Mouse (Mus musculus) T-helper 2 cell (primary cell): ENCODE data around the gene Gm17657.
"Not testable (repeated sequence)": the region's sequence is repeated elsewhere in the genome, so short reads cannot be mapped to it uniquely, and the experiment has no call there.

ENCODE experiments used
- in situ Hi-C: fragments of 300-600 bp; cut with MboI, MseI; formaldehyde crosslinking; loops from one replicate; pipeline ENCODE4 v1.15.1; 2025; ENCODE audit warnings: high pct_unique_total_duplicates

Gm17657 gene

DNA sequence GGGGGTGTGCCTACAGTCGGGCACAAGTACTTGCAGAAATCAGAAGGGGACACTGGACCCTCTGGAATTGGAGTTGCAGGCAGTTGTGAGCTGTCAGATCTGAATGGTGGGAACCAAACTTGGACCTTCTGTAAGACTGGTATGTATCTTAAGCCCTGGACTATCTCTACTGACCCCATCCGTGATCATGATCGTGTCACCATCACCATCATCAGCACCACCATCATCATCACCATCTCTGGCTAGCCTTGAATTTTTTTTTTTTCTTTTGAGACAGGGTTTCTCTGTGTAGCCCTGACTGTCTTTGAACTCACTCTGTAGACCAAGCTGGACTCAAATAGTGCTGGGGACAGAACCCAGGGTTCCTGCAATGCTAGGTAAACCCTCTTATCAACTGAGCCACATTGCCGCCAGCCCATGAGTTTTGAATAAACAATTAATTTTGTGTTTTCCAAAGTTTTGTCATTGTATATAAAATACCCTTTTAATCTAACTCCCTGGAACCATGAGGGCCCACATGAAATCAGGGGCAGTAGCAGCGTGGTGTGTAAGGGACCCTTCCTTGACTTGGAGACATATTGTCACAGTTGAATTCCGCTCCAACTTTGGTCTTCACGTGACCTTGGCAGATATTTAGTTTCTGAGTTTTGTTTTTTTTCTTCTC, 47.3 kb downstream of the Gm17657 start:
- in situ Hi-C loops: no loop called here

DNA sequence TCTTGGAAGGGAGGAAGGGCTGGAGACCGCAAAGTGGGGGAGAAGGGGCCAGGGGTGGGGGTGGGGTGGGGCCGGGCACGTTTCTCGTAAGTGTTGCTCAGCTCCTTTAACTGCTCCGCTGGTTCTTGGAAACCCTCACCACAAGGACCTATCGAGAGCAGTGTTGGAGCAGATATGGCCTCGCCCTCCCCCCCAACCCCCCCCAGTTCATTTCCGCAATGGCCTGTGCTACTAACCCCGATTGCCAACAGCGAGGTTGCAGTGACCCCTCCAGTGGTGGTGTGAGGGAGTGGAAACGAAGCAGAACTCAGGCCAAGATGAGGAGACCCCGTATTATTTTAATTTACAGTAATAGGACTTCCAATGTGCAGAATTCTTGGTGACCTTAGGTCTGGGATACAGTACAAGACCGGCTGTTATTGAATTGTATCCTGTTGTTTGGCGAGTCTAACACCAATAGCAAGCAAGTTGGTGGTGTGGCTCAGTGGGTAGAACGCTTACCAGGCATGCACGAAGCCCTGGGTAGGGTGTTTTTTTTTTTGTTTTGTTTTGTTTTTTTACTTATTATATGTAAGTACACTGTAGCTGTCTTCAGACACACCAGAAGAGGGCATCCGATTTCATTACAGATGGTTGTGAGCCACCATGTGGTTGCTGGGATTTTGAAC, 48.5 kb downstream of the Gm17657 start:
- in situ Hi-C loops: no loop called here

DNA sequence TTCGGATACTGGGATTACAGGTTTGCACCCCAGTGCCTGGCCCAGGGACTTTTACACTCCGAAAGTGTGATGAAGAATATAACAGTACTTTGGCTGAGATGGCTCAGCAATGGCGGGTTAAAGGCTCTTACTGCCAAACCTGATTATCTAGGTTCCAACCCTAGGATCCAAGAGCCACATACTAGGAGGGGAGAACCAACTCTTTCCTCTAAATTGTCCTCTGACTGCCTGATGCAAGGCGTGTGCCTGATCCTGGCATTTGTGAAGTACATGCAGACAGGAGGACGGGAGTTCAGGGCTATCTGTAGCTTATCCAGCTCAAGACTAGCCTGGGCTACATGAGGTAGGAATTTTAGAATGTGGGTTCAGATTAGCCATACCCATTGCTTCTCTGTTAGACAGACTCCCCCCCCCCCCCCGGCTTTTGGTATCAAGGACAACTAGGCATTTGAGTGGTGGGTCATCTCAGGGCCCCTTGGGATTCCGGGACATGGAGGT, 49.1 kb downstream of the Gm17657 start:
- in situ Hi-C loops: no loop called here

DNA sequence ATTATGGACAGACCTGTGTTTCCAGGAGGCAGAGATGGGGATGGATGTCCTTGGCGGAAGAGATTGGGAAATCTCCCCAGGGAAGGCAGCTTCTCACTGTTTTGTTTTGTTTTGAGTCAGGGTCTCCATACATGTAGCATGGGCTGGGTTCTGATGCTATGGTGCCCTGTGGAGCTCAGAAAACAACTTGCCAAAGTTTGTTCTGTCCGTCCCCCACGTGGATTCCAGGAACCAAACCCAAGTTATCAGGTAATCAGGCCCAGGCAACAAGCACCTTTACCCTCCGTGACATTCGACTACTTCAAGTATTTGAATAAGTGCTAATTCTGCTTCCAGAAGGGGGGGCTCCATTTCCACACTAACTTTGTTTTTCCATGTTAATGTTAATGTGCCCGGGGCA, 49.9 kb downstream of the Gm17657 start:
- in situ Hi-C loops: no loop called here

DNA sequence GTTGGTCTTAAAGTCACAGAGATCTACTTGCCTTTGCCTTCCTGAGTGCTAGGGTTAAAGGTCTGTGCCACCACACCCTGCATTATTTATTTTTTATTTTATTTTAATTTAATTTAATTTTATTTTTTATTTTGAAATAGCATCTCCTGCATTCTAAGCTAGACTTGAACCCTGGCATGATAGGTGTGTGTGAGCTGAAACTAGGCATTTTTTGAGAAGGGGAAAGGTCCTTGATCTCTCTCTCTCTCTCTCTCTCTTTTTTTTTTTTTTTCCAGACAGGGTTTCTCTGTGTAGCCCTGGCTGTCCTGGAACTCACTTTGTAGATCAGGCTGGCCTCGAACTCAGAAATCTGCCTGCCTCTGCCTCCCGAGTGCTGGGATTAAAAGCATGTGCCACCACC, 50.5 kb downstream of the Gm17657 start:
- in situ Hi-C loops: not testable (repeated sequence)

DNA sequence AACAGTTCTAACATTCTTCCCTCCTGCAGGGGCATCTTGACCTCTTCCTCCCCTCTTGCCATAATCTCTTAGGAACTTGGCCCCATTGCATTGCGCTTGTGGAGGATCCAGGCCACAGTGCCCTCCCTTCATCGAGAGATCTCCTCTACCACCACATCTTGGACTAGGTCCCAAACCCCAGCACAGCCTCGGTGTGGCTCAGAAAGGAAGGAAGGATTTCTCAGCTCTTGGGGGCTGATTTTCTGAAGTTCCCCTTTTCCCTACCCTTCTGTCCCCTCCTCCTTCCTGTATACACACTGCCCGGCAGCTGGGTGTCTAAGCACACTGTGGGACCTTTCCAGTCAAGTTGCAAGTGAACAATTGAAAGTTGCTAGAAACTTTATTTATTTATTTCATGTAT, 51.4 kb downstream of the Gm17657 start:
- in situ Hi-C loops: no loop called here

DNA sequence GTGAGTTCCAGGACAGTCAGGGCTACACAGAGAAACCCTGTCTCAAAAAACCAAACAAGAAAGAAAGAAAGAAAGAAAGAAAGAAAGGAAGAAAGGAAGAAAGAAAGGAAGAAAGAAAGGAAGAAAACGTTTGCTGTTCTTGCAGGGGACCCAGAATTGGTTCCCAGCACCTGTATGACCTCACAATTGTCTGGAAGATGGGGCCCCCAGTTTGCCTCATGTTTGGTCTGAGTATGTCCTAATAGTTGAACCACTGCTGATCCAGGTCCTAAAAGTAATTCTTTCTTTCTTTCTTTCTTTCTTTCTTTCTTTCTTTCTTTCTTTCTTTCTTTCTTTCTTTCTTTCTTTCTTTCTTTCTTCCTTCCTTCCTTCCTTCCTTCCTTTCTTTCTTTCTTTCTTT, 52.0 kb downstream of the Gm17657 start:
- in situ Hi-C loops: not testable (repeated sequence)

DNA sequence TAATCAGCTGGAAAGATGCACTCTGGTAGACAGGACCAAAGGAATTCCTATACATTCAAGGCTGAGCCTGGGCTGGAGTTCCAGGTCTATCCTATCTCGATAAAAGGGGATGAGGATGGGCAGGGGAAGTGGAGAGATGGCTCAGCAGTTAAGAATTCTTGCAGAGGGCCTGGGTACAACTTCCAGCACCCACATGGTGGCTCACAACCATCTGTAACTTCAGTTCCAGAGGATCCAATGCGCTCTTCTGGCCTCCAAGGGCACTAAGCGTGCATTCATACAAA, 52.4 kb downstream of the Gm17657 start:
- in situ Hi-C loops: no loop called here

DNA sequence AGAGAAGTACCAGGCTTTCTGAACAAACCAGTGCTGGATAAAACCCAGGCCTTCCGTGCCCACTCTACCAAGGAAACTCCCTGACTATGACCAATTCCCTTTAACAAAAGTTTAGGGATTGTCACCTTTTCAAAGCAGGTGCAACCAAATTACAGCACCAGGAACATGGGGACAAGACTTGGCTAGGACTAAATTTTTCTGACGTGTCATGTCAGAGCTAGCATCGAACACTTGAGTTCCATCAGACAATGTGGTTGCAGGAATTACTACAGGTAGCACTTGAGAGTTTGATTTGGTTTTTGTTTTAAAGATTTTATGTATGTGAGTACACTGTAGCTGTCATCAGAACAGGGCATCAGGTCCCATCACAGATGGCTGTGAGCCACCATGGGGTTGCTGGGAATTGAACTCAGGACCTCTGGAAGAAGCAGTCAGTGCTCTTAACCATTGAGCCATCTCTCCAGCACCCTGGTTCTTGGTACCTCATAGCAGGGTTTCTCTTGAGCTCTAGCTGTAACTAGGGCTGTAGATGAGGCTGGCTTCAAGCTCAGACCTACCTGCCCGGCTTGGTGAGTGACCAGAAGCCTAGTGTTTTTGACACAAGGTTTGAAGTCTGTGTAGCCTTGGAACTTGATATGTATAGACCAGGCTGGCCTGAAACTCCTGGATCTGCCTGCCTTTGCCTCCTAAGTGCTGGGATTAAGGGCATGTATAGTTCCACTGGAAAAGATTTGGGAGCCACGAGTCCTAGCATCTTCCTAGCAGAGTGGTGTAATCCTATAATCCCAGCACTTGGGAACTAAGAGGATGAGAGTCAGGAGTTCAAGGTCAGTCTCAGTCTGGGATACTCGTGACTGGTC, 53.0 kb downstream of the Gm17657 start:
- in situ Hi-C loops: no loop called here

DNA sequence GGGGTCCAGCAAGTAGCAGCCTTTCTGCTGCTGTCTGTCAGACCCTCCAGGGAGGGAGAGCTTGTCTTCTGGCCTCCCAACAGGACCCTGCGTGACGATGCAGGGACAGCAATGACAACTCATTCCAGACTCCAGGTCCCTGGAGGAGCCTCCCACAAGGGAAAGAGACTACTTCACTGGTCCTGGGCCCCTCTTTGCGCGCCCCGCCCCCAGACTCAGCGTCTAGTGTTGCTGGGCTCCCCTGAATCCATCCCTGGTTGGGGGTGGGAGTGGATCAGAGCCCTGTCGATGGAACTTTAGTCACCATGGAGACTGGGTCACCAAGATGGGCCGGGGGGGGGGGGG, 54.7 kb downstream of the Gm17657 start:
- in situ Hi-C loops: loop anchor here (5.0 kb wide), 1 partner anchor 97 kb away; no protein-coding TSS in a partner anchor

DNA sequence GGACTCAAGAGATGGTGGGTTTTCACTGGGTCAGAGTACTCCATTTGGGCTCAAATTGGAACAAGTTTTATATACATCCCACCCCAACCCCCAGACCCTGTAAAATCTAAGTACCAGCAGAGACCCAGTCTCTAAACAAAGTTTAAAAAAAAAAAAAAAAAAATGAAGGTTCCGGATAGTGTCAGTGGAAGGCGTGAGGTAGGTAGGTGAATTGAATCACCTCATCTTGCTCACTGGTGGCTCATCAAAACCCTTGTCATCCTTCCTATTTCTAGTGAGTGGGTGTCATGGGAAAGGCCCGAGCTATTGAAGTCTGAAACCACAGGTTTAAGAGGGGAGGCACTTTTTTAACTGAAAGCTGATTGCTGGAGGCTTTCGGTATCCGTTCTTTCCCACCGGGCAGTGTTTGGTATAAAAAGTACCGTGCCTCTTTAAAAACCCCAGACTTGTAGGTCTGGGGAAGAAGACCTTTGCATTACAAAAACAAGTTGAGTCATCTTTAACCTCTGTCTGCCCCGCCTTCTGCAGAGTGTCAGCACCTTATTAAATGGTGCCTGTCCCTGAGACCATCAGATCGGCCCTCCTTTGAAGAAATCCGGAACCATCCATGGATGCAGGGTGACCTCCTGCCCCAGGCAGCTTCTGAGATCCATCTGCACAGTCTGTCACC, 55.2 kb downstream of the Gm17657 start:
- in situ Hi-C loops: loop anchor here (5.0 kb wide), 1 partner anchor 97 kb away; no protein-coding TSS in a partner anchor

DNA sequence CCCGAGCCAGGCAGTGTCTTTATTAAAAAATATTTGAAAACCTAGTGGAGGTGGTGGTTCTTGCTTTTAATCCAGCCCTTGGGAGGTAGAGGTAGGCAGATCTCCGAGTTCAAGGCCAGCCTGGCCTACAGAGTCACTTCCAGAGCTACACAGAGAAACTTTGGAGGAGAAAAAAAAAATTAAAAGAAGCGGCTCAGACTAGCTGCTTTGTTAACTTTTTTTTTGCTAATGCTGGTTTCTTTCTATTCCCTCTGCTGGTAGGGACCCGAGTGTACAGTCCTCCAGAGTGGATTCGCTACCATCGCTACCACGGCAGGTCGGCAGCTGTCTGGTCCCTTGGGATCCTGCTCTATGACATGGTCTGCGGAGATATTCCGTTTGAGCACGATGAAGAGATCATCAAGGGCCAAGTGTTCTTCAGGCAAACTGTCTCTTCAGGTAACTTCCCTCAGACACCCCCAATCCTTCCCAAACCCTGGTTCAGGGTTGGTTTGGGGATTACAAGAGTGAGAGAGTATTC, 55.9 kb downstream of the Gm17657 start:
- in situ Hi-C loops: loop anchor here (5.0 kb wide), 1 partner anchor 96 kb away; no protein-coding TSS in a partner anchor

DNA sequence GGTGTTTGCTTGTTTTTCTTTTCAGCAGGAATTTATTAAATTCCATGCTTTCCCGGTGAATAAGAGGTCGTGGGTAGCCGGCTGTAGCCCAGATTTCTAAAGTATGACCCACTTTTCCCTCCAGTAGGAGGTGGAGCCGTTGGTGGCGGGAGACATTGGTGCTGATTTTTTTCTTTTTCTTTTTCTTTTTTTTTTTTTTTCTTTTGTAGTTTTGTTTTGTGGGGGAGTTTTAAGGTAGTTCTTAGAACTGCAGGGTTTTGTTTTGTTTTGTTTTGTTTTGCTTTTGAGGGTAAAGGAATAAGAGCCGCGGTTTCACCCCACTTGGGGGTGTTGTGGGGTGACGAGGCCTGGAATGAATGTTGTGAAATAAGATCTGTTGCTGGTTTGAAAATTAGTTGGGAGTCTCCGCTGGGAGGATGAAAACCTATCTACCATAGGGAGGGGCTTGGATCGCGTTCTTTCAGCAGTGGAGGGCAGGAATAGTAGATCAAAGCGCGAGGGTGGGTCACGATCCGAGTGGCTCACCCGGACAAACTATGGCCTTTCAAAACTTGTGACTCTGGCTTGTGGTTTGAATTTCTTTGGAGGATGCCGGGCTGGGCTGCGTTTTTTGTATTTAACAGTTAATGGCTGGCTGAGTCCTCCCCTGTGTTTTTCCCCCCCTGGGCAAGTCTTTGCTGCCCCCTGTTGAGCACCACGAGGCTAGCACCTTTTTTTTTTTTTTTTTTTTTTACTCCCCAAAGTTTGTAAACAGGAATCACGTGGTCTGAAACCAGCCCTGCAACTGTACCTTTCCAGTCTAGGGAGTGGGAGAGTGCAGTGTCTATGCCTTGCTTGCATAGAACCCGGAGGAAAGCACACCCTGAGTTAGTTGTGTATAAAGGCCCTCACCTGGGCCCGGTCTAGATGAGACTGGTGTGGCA, 56.9 kb downstream of the Gm17657 start:
- in situ Hi-C loops: loop anchor here (5.0 kb wide), 1 partner anchor 95 kb away; no protein-coding TSS in a partner anchor

DNA sequence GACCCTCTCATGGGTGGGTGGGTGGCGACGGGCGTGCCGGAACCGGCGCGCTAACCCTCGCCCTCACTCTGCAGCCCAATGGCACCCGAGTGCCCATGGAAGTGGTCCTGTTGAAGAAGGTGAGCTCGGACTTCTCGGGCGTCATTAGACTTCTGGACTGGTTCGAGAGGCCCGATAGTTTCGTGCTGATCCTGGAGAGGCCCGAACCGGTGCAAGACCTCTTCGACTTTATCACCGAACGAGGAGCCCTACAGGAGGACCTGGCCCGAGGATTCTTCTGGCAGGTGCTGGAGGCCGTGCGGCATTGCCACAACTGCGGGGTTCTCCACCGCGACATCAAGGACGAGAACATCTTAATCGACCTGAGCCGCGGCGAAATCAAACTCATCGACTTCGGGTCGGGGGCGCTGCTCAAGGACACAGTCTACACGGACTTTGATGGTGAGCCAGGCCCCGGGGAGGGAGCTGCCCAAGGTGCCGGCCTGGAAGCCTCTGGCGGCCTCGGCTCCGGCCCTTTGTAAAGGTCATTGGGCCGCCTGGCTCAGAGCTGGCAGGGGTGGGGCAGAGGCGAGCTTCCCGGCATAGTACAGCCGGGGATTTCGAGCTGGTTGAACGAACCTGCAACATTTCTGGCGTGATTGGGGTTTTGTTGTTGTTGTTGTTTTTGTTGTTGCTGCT, 57.7 kb downstream of the Gm17657 start:
- in situ Hi-C loops: loop anchor here (5.0 kb wide), 1 partner anchor 94 kb away; no protein-coding TSS in a partner anchor

DNA sequence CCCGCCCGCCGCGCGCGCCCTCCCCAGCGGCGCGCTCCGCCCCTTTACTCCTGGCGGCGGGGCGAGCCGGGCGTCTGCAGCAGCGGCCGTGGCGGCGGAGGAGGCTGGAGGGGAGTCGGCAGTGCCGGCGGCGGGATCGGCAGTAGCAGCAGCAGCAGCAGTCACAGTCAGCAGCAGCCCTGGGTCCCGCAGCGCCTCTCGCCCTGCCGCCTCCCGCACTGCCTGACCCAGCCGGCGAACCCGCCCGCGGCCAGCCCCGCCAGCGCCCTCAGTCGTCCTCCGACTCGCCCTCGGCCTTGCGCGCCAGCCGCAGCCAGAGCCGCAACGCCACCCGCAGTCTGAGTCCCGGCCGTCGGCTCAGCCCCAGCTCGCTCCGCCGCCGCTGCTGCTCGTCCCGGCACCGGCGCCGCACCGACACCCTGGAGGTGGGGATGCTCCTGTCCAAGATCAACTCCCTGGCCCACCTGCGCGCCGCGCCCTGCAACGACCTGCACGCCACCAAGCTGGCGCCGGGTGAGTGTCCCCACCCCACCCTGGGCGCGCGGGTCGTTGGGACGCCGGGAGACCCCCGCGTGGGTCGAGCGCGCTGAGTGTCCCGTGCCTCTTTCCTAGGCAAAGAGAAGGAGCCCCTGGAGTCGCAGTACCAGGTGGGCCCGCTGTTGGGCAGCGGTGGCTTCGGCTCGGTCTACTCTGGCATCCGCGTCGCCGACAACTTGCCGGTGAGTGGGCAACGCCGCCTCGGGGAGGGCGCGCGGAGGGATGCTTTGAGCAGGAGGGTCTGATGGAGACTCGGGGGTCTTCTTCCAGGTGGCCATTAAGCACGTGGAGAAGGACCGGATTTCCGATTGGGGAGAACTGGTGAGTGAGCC, 58.5 kb downstream of the Gm17657 start, which contains the start of gene Pim1:
TSS of gene Pim1 (plus strand) at position 41 of the 869 bp plus-strand sequence.
- in situ Hi-C loops: loop anchor here (5.0 kb wide), 1 partner anchor 94 kb away; no protein-coding TSS in a partner anchor

DNA sequence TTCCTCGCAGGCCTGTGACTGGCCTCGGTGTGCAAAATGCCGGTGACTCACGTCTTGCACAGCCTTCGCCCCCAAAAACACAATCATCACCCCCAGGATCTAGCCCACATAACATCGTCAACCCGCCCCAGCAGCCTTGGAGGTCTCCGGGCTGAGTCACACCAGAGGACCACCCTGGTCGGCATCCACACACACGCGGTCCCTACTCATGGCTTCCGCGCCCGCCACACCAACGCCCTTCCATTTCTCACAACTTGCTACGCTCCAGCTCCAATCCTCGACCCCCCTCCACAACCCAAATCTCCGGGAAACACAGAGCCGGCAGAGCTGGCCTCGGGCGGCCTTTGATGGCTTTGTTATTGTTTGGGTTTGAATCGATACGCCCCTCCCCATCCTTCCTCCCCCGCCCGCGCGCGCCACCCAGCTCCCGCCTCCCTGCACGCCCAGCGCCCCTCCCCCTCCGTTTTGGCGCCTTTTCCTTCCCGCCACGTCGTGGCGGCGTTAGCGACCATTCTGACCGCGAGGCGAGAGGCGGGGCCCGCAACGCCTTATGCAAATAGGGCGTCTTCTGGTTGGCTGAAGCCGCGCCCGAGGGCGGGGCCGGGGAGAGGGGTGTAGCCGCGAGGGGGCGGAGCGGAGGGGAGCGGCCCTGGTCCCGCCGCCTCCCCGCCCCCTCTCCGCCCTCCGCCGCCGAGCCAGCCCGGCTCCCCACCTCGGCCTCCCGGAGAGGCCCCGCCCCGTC, 59.3 kb downstream of the Gm17657 start:
- in situ Hi-C loops: loop anchor here (5.0 kb wide), 1 partner anchor 93 kb away; no protein-coding TSS in a partner anchor

DNA sequence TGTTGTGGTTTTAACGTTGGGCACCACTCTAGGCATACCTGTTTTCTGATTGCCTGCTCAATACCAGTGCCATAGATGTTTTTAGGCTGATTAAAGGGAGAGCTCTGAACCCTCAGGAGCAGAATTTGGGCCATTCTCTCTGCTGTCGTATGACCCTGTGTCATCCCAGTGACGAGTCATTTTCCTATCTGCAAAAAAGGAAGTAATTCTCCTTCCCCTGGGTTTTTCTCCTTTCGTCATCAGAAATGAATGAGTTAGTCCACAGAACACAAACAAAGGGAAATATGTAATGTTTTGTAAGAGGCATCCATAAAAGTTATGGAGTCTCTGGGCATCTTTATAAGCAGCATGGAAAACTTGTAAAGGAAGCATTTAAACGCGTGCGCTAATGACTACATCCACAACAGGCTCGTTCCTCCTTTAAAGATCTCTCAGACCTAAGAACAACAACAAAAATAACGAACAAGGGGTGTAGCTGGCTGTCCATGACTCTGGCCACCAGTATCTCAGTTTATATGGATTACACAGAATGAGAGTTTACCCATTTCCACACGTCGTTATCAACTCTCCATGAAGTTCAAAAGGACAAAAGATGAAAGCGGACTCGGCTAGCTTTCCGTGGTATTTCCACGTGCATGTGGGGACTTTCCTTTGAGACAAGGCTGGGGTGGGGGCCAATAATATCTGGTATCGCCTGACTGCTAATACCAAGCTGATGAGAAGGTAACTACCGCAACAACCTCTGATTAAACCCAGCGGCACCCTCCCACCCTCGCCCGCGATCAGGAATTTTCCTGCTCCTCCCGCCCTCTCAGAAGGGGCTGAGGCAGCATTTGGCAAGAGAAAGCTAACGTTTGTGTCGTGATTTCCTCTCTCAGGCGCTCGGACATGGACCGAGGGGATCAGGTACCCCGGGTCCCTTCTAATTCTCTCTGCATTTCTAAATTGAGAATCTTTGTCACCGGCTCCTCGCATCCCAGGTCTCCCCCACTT, 60.2 kb downstream of the Gm17657 start:
- in situ Hi-C loops: no loop called here
